Mouse (Mus musculus): ENCODE results near the gene Tas2r144. TPM values are rescaled to one million over a fixed set of nuclear protein-coding genes. Genes with fewer than 3 reads are reported as not detected.

The Tas2r144 gene
- polyA plus RNA-seq (2014; fragmentation: Nextera tagmentation; extraction: Ambion mirVana), result not detected in 2 replicates

DNA sequence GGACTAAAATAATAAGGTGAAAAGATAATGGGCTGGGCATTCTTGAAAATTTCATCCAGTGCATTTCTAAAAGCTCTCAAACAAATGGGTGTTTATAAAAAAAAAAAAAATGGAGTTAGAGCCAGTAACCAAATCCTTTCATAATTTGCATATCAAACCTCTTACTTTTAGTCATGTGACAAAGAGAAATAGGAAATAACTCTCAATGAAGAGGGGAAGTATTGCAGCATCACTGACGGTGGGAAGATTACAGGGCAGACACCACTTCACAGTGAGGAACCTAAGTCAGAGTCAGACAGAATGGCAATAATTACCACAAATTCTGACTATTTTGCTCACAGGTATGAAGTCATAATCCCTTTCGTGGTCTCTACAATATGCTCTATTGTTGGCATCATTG, at the start of gene Tas2r144:
Tas2r144 (plus strand) TSS at position 301 of the 400 bp plus-strand sequence.
- Histone ChIP-seq H3K36me3 (ENCODE audit: control insufficient read depth, insufficient read depth, low read length) (no peaks in the 10 kb centered on the region), H3K27ac (ENCODE audit: low read depth, low read length) (no peak within 1 kb of the TSS), H3K9ac (replicated peaks; ENCODE audit: low read depth, low read length) (no peak within 1 kb of the TSS), H3K9me3 (ENCODE audit: control insufficient read depth, low read length) (no peaks in the 10 kb centered on the region), H3K4me1 (ENCODE audit: control insufficient read depth, insufficient read depth, low read length) (no peaks in the 10 kb centered on the region), H3K4me2 (ENCODE audit: low read depth, low read length) (no peak within 1 kb of the TSS), H3K4me3 (ENCODE audit: low read depth, low read length) (no peak within 1 kb of the TSS), H3K27me3 (ENCODE audit: control insufficient read depth, insufficient read depth, low read length) (no peaks in the 10 kb centered on the region)
- 87% methylated on average over 2 of the region's 2 CpGs for WGBS
- ATAC-seq (ENCODE audit: low read depth), result no peak

DNA sequence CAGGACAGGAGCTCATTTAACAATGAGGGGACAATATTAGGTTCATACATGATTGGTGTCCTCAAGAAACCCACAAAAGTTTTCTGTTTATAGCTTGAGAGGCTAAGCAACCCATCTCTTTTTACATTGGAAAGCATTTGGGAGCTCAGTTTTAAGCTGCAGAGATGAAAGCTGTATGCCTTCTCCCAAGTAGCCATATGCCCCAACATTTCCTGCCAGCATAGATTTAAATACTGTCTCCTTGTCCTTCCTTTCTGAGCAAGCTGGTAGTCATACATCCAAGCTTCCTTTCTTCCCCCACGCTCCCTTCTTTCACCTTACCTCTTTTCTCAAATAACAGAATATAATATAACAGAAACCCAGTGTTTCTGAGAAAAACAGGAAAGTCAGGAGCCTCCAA, 32.7 kb upstream of the Tas2r144 start:
- no peak overlapping the region for H3K9ac ChIP-seq (replicated peaks; ENCODE audit: low read depth, low read length)
- no peak for ATAC-seq (ENCODE audit: low read depth)
- WGBS, result 78% methylated on average over 1 of the region's 1 CpGs

DNA sequence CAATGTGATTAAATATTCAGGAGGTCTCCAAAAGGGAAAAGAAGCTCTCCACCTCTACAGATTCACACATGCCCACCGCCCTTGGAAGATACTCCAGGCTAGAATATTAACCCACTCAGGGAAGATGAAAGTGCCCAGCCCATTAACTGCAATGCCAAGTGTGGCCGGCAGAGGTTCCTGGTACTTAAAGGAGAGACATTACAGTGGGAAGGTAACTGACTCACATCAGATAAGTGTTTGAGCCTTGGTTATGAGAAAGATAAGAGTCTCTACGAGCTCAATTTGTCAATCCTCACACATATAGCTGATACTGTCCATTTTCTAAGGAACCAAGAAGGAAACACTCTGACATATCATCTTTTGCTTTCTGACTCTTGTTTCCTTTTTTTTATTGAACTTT, 28.9 kb upstream of the Tas2r144 start:
- no peaks in the 10 kb centered on the region for H3K36me3 ChIP-seq (ENCODE audit: control insufficient read depth, insufficient read depth, low read length)
- H3K9ac ChIP-seq (replicated peaks; ENCODE audit: low read depth, low read length), result no peak overlapping the region
- no peak for ATAC-seq (ENCODE audit: low read depth)
- no peaks in the 10 kb centered on the region for H3K4me1 ChIP-seq (ENCODE audit: control insufficient read depth, insufficient read depth, low read length)
- H3K4me3 ChIP-seq (ENCODE audit: low read depth, low read length), result no peak overlapping the region
- no peak overlapping the region for H3K4me2 ChIP-seq (ENCODE audit: low read depth, low read length)
- H3K27me3 ChIP-seq (ENCODE audit: control insufficient read depth, insufficient read depth, low read length), result no peaks in the 10 kb centered on the region
- H3K9me3 ChIP-seq (ENCODE audit: control insufficient read depth, low read length), result no peaks in the 10 kb centered on the region
- no peak overlapping the region for H3K27ac ChIP-seq (ENCODE audit: low read depth, low read length)
- 61% methylated on average over 3 of the region's 3 CpGs for WGBS

More for the DNA sequence above, 32.7 kb upstream of the Tas2r144 start:
- Histone ChIP-seq H3K27me3 (ENCODE audit: control insufficient read depth, insufficient read depth, low read length) (no peaks in the 10 kb centered on the region), H3K4me3 (ENCODE audit: low read depth, low read length) (no peak overlapping the region), H3K27ac (ENCODE audit: low read depth, low read length) (no peak overlapping the region), H3K9me3 (ENCODE audit: control insufficient read depth, low read length) (no peaks in the 10 kb centered on the region), H3K4me1 (ENCODE audit: control insufficient read depth, insufficient read depth, low read length) (no peaks in the 10 kb centered on the region), H3K36me3 (ENCODE audit: control insufficient read depth, insufficient read depth, low read length) (no peaks in the 10 kb centered on the region), H3K4me2 (ENCODE audit: low read depth, low read length) (no peak overlapping the region)

DNA sequence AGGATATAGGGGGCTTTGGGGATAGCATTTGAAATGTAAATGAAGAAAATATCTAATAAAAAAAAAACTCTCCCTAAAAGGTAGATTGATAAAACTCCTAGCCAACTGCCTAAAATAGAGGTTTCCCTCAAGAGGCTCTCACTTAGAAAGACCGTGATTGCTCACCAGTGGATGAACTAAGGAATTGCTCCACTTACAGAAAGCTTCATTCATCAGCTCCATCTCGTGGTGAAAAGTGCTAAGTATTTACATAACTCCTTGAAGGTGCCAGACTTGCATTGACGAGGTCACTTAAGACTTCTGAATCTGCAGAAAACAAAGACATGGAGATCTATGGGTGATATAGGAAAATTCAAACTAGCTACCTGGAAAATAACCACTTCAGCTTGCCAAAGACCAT, 17.4 kb upstream of the Tas2r144 start:
- WGBS, result 52% methylated on average over 3 of the region's 3 CpGs
- Histone ChIP-seq H3K27me3 (ENCODE audit: control insufficient read depth, insufficient read depth, low read length) (no peaks in the 10 kb centered on the region), H3K4me2 (ENCODE audit: low read depth, low read length) (no peak overlapping the region), H3K4me3 (ENCODE audit: low read depth, low read length) (no peak overlapping the region), H3K9me3 (ENCODE audit: control insufficient read depth, low read length) (no peaks in the 10 kb centered on the region), H3K27ac (ENCODE audit: low read depth, low read length) (no peak overlapping the region), H3K4me1 (ENCODE audit: control insufficient read depth, insufficient read depth, low read length) (no peaks in the 10 kb centered on the region), H3K9ac (replicated peaks; ENCODE audit: low read depth, low read length) (no peak overlapping the region), H3K36me3 (ENCODE audit: control insufficient read depth, insufficient read depth, low read length) (no peaks in the 10 kb centered on the region)
- no peak for ATAC-seq (ENCODE audit: low read depth)

DNA sequence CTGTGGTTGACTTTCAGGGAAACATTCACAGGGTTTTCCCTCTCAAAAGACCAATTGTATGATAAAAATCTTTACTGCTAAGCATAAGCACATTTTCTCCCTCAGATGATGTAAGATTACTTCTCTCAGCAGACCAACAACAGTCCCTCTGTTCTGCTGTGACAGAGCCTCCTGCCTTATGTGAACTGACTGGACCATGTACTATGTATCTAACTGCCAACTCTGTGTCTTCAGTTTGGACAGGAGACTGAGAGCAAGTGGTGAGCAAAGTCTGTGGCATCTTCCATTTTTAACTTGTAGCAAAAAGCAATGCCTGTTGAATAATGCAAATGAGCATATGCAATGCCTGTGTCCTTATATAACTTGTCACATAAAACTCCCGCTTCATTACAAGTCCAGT, 15.6 kb upstream of the Tas2r144 start:
- no peaks in the 10 kb centered on the region for H3K9me3 ChIP-seq (ENCODE audit: control insufficient read depth, low read length)
- no peaks in the 10 kb centered on the region for H3K4me1 ChIP-seq (ENCODE audit: control insufficient read depth, insufficient read depth, low read length)
- H3K27ac ChIP-seq (ENCODE audit: low read depth, low read length), result no peak overlapping the region
- no peaks in the 10 kb centered on the region for H3K36me3 ChIP-seq (ENCODE audit: control insufficient read depth, insufficient read depth, low read length)
- no peak overlapping the region for H3K9ac ChIP-seq (replicated peaks; ENCODE audit: low read depth, low read length)
- ATAC-seq (ENCODE audit: low read depth), result no peak
- no peak overlapping the region for H3K4me3 ChIP-seq (ENCODE audit: low read depth, low read length)
- WGBS, result 83% methylated on average over 1 of the region's 1 CpGs
- H3K27me3 ChIP-seq (ENCODE audit: control insufficient read depth, insufficient read depth, low read length), result no peaks in the 10 kb centered on the region
- no peak overlapping the region for H3K4me2 ChIP-seq (ENCODE audit: low read depth, low read length)

DNA sequence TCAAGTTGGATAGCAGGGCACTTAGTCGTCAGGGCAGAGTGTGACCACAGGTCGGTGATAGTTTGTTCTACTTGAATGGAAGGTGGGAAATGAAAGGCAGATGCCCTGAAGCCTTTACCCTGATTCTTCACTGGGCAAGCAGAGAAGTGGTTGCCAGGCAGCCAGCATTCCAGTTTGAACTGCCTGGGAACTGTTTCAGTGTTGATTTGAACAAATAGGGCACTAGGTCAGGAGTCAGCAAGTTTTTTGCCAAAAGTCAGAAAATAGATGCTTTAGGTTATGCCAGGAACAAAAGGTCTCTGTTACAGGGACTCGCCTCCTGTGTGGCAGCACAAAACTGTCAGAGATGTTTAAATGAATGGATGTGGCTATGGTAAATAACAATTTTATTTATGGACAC, 7.2 kb downstream of the Tas2r144 start:
- Histone ChIP-seq H3K4me2 (ENCODE audit: low read depth, low read length) (no peak overlapping the region), H3K9me3 (ENCODE audit: control insufficient read depth, low read length) (no peaks in the 10 kb centered on the region), H3K27me3 (ENCODE audit: control insufficient read depth, insufficient read depth, low read length) (no peaks in the 10 kb centered on the region), H3K9ac (replicated peaks; ENCODE audit: low read depth, low read length) (no peak overlapping the region), H3K27ac (ENCODE audit: low read depth, low read length) (no peak overlapping the region), H3K4me3 (ENCODE audit: low read depth, low read length) (no peak overlapping the region), H3K36me3 (ENCODE audit: control insufficient read depth, insufficient read depth, low read length) (no peaks in the 10 kb centered on the region), H3K4me1 (ENCODE audit: control insufficient read depth, insufficient read depth, low read length) (no peaks in the 10 kb centered on the region)
- peak; percentile 61; the same call in 1 of the 2 replicates for ATAC-seq (ENCODE audit: low read depth)
- 53% methylated on average over 3 of the region's 3 CpGs for WGBS

DNA sequence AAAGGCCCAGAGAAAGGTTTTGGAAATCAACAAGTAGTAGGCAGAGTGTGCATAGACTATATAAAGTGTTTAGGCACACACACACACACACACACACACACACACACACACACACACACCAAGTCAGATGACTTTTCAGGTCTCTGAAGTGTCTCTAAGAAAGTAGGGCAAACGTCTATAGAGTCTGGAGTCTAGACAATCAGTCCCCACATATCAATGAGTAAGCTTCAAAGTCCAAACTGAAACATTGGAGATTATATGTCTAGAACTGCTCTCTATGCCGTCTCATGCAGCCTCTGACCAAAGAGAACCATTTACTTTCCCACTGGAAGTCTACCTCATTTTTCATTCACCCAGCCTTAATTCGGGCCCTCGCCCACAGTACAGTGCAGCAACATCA, 9.9 kb downstream of the Tas2r144 start:
- H3K9ac ChIP-seq (replicated peaks; ENCODE audit: low read depth, low read length), result no peak overlapping the region
- no peak overlapping the region for H3K4me3 ChIP-seq (ENCODE audit: low read depth, low read length)
- H3K27me3 ChIP-seq (ENCODE audit: control insufficient read depth, insufficient read depth, low read length), result no peaks in the 10 kb centered on the region
- H3K27ac ChIP-seq (ENCODE audit: low read depth, low read length), result no peak overlapping the region
- WGBS, result 78% methylated on average over 4 of the region's 4 CpGs
- no peaks in the 10 kb centered on the region for H3K36me3 ChIP-seq (ENCODE audit: control insufficient read depth, insufficient read depth, low read length)
- no peak overlapping the region for H3K4me2 ChIP-seq (ENCODE audit: low read depth, low read length)
- ATAC-seq (ENCODE audit: low read depth), result no peak
- no peaks in the 10 kb centered on the region for H3K4me1 ChIP-seq (ENCODE audit: control insufficient read depth, insufficient read depth, low read length)
- no peaks in the 10 kb centered on the region for H3K9me3 ChIP-seq (ENCODE audit: control insufficient read depth, low read length)

DNA sequence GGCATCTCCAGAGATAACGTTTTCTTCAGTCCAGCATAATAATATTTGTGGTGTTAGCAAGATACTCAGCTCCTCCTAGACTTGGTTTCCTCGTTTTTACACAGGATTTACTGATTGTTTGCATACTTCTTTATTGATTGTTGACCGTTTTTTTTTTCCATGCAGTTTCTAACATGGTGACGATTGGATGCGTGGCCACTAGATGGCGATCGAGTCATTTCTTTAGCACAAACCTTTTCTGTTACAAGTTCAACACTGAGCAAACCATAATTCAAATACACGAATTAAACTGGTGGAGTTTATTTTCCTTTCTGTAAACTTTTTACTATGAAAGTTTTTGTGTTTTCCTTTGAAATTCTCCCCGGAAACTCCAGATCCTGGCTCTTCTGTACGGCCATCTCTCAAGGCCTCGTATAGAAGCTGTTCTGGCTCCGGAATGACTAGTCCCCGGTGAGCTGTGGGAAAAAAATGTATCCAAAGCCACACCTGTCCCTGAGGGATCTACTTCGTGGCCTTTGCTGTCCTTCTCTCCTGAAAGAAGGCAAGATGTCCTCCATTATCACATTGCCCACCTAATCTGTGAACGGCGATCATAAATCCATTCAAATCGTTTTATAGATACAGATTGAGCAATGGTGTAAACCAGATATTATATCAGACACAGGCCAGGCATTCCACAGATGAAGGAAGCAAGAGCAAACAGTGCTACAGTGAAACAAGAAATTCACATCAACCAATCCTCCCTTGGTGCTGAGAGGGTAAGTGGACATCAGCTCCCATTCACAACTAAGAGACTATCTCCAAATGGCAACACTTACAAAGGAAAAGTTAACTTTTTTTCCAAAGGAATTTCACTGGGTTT, 12.3 kb downstream of the Tas2r144 start:
- 33% methylated on average over 17 of the region's 17 CpGs for WGBS
- Histone ChIP-seq H3K4me2 (ENCODE audit: low read depth, low read length) (no peak overlapping the region), H3K27me3 (ENCODE audit: control insufficient read depth, insufficient read depth, low read length) (no peaks in the 10 kb centered on the region), H3K9ac (replicated peaks; ENCODE audit: low read depth, low read length) (no peak overlapping the region), H3K27ac (ENCODE audit: low read depth, low read length) (no peak overlapping the region), H3K36me3 (ENCODE audit: control insufficient read depth, insufficient read depth, low read length) (no peaks in the 10 kb centered on the region), H3K9me3 (ENCODE audit: control insufficient read depth, low read length) (no peaks in the 10 kb centered on the region), H3K4me3 (ENCODE audit: low read depth, low read length) (no peak overlapping the region), H3K4me1 (ENCODE audit: control insufficient read depth, insufficient read depth, low read length) (no peaks in the 10 kb centered on the region)
- peak; percentile 70; the same call in 1 of the 2 replicates for ATAC-seq (ENCODE audit: low read depth)

DNA sequence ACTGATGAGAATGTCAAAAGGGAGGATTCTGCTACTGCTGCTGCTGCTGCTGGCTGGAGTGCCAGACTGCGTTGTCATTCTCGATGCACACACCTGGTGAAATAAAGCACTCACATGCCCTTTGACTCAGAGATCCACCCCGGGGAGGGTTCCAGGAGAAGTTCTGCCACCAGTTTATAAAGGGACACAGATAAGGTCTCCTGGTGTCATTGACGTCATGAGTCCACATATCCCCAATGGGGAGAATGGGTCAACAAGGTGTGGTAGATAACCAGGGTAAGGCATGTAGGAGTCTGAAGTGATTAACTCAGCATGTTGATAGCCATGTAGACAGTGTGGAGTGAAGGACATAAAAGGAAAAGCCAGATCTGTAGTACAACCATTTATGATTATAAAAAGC, 14.5 kb downstream of the Tas2r144 start:
- no peak for ATAC-seq (ENCODE audit: low read depth)
- Histone ChIP-seq H3K4me1 (ENCODE audit: control insufficient read depth, insufficient read depth, low read length) (no peaks in the 10 kb centered on the region), H3K4me3 (ENCODE audit: low read depth, low read length) (no peak overlapping the region), H3K27me3 (ENCODE audit: control insufficient read depth, insufficient read depth, low read length) (no peaks in the 10 kb centered on the region), H3K4me2 (ENCODE audit: low read depth, low read length) (no peak overlapping the region), H3K36me3 (ENCODE audit: control insufficient read depth, insufficient read depth, low read length) (no peaks in the 10 kb centered on the region), H3K9ac (replicated peaks; ENCODE audit: low read depth, low read length) (no peak overlapping the region), H3K9me3 (ENCODE audit: control insufficient read depth, low read length) (no peaks in the 10 kb centered on the region), H3K27ac (ENCODE audit: low read depth, low read length) (no peak overlapping the region)
- 75% methylated on average over 4 of the region's 4 CpGs for WGBS

Data from neural tube, embryonic 14.5 days (tissue).